Mouse (Mus musculus): Measurements from ENCODE around the gene Ntmt1. TPM values are rescaled to one million over a fixed set of nuclear protein-coding genes. Genes with fewer than 3 reads are reported as not detected.

The Ntmt1 gene
- polyA plus RNA-seq, 1 experiment from 2014 or later, result 50.5 TPM

DNA sequence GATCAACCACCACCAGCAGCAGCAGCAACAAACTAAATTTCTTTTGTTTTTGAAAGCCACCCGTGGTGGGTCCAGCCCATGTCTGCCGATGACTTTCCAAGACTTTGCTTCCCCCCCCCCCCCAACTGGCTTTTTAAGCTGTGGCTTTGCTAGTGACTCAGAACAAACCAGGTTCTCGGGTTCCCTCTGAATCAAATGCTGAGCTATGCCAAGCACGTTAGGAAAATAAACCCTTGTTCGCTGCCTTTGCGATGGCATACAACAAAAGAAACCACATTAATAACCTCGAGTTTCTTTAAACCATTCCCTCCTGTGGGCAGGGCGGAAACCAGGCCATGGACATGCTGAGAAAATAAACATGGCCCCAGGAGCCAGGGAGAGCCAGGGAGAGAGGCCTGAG is 40.6 kb downstream of the Ntmt1 start:
- ATAC-seq, result no peak
- no peak for TF ChIP-seq CTCF (IDR thresholded peaks at IDR 0.05; ENCODE audit: low read depth)
- H3K4me2 ChIP-seq (replicated peaks; ENCODE audit: low read depth), result no peak overlapping the region
- no peaks in the 10 kb centered on the region for H3K9me3 ChIP-seq (ENCODE audit: control insufficient read depth)
- no peaks in the 10 kb centered on the region for H3K4me1 ChIP-seq (replicated peaks; ENCODE audit: control insufficient read depth, insufficient read depth, low read length)
- 71% methylated on average over 8 of the region's 8 CpGs for WGBS
- H3K4me3 ChIP-seq (ENCODE audit: low read depth, low read length), result no peak overlapping the region
- H3K9ac ChIP-seq (ENCODE audit: low read depth, low read length), result no peak overlapping the region
- no peaks in the 10 kb centered on the region for H3K36me3 ChIP-seq (ENCODE audit: control insufficient read depth, insufficient read depth)
- H3K27ac ChIP-seq (ENCODE audit: low read depth, low read length), result no peak overlapping the region
- H3K27me3 ChIP-seq (replicated peaks; ENCODE audit: control insufficient read depth, insufficient read depth, low read length), result peaks cover 43% of the 10 kb centered on the region

GRCm38 (mm10) chr2:30850581-30850980 is 43.0 kb downstream of the Ntmt1 start:
- TF ChIP-seq CTCF (IDR thresholded peaks at IDR 0.05; ENCODE audit: low read depth), result no peak
- 34% methylated on average over 6 of the region's 6 CpGs for WGBS
- no peak overlapping the region for H3K4me3 ChIP-seq (ENCODE audit: low read depth, low read length)
- H3K9ac ChIP-seq (ENCODE audit: low read depth, low read length), result no peak overlapping the region
- no peaks in the 10 kb centered on the region for H3K4me1 ChIP-seq (replicated peaks; ENCODE audit: control insufficient read depth, insufficient read depth, low read length)
- no peaks in the 10 kb centered on the region for H3K9me3 ChIP-seq (ENCODE audit: control insufficient read depth)
- H3K27ac ChIP-seq (ENCODE audit: low read depth, low read length), result no peak overlapping the region
- H3K27me3 ChIP-seq (replicated peaks; ENCODE audit: control insufficient read depth, insufficient read depth, low read length), result peaks cover 22% of the 10 kb centered on the region
- no peaks in the 10 kb centered on the region for H3K36me3 ChIP-seq (ENCODE audit: control insufficient read depth, insufficient read depth)
- no peak overlapping the region for H3K4me2 ChIP-seq (replicated peaks; ENCODE audit: low read depth)
- ATAC-seq, result no peak

GRCm38 (mm10) chr2:30852771-30853313 is 45.2 kb downstream of the Ntmt1 start:
- H3K27me3 ChIP-seq (replicated peaks; ENCODE audit: control insufficient read depth, insufficient read depth, low read length), result 0 out of 2 replicates have a peak, but pooled peaks cover 10% of the 10 kb centered on the region
- 39% methylated on average over 20 of the region's 20 CpGs for WGBS
- no peak overlapping the region for H3K9ac ChIP-seq (ENCODE audit: low read depth, low read length)
- no peaks in the 10 kb centered on the region for H3K36me3 ChIP-seq (ENCODE audit: control insufficient read depth, insufficient read depth)
- no peak overlapping the region for H3K4me3 ChIP-seq (ENCODE audit: low read depth, low read length)
- TF ChIP-seq CTCF (IDR thresholded peaks at IDR 0.05; ENCODE audit: low read depth), result no peak
- H3K9me3 ChIP-seq (ENCODE audit: control insufficient read depth), result no peaks in the 10 kb centered on the region
- H3K4me2 ChIP-seq (replicated peaks; ENCODE audit: low read depth), result no peak overlapping the region
- H3K27ac ChIP-seq (ENCODE audit: low read depth, low read length), result no peak overlapping the region
- H3K4me1 ChIP-seq (replicated peaks; ENCODE audit: control insufficient read depth, insufficient read depth, low read length), result no peaks in the 10 kb centered on the region
- no peak for ATAC-seq

GRCm38 (mm10) chr2:30857076-30857475 is 49.5 kb downstream of the Ntmt1 start:
- ATAC-seq, result no peak
- no peaks in the 10 kb centered on the region for H3K4me1 ChIP-seq (replicated peaks; ENCODE audit: control insufficient read depth, insufficient read depth, low read length)
- H3K9ac ChIP-seq (ENCODE audit: low read depth, low read length), result no peak overlapping the region
- 77% methylated on average over 6 of the region's 6 CpGs for WGBS
- no peak for TF ChIP-seq CTCF (IDR thresholded peaks at IDR 0.05; ENCODE audit: low read depth)
- no peaks in the 10 kb centered on the region for H3K36me3 ChIP-seq (ENCODE audit: control insufficient read depth, insufficient read depth)
- H3K4me3 ChIP-seq (ENCODE audit: low read depth, low read length), result no peak overlapping the region
- no peak overlapping the region for H3K4me2 ChIP-seq (replicated peaks; ENCODE audit: low read depth)
- 0 out of 2 replicates have a peak, but pooled peaks cover 3% of the 10 kb centered on the region for H3K27me3 ChIP-seq (replicated peaks; ENCODE audit: control insufficient read depth, insufficient read depth, low read length)
- H3K27ac ChIP-seq (ENCODE audit: low read depth, low read length), result no peak overlapping the region
- no peaks in the 10 kb centered on the region for H3K9me3 ChIP-seq (ENCODE audit: control insufficient read depth)

DNA sequence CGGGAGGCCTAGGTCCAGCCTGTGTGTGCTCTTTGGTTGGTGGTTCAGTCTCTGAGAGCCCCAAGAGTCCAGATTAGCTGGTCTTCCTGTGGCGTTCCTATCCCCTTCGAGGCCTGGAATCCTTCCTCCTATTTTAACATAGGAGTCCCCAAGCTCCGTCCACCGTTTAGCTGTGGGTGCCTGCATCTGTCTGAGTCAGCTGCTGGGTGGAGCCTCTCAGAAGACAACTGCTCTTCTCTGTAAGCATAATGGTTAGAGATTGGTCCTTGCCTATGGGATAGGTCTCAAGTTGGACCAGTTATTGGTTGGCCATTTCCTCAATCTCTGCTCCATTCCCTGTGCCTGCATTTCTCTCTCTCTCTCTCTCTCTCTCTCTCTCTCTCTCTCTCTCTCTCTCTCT is 52.2 kb downstream of the Ntmt1 start:
- Histone ChIP-seq H3K4me2 (replicated peaks; ENCODE audit: low read depth) (no peak overlapping the region), H3K4me1 (replicated peaks; ENCODE audit: control insufficient read depth, insufficient read depth, low read length) (no peaks in the 10 kb centered on the region), H3K27ac (ENCODE audit: low read depth, low read length) (no peak overlapping the region), H3K36me3 (ENCODE audit: control insufficient read depth, insufficient read depth) (no peaks in the 10 kb centered on the region), H3K9me3 (ENCODE audit: control insufficient read depth) (no peaks in the 10 kb centered on the region), H3K9ac (ENCODE audit: low read depth, low read length) (no peak overlapping the region), H3K4me3 (ENCODE audit: low read depth, low read length) (no peak overlapping the region), H3K27me3 (replicated peaks; ENCODE audit: control insufficient read depth, insufficient read depth, low read length) (peaks cover 16% of the 10 kb centered on the region; the same call in 1 of the 2 replicates)
- WGBS, result 69% methylated on average over 5 of the region's 5 CpGs
- ATAC-seq, result no peak
- TF ChIP-seq CTCF (IDR thresholded peaks at IDR 0.05; ENCODE audit: low read depth), result no peak

GRCm38 (mm10) chr2:30862081-30862480 is 54.5 kb downstream of the Ntmt1 start:
- Histone ChIP-seq H3K9me3 (ENCODE audit: control insufficient read depth) (no peaks in the 10 kb centered on the region), H3K9ac (ENCODE audit: low read depth, low read length) (no peak overlapping the region), H3K4me2 (replicated peaks; ENCODE audit: low read depth) (no peak overlapping the region), H3K27me3 (replicated peaks; ENCODE audit: control insufficient read depth, insufficient read depth, low read length) (peaks cover 16% of the 10 kb centered on the region; the same call in 1 of the 2 replicates), H3K27ac (ENCODE audit: low read depth, low read length) (no peak overlapping the region), H3K36me3 (ENCODE audit: control insufficient read depth, insufficient read depth) (no peaks in the 10 kb centered on the region), H3K4me1 (replicated peaks; ENCODE audit: control insufficient read depth, insufficient read depth, low read length) (0 out of 2 replicates have a peak, but pooled peaks cover 2% of the 10 kb centered on the region), H3K4me3 (ENCODE audit: low read depth, low read length) (no peak overlapping the region)
- ATAC-seq, result no peak
- no peak for TF ChIP-seq CTCF (IDR thresholded peaks at IDR 0.05; ENCODE audit: low read depth)
- 60% methylated on average over 4 of the region's 4 CpGs for WGBS

Data from intestine, postnatal 0 days (tissue).